Mouse (Mus musculus): ENCODE results near the gene Dnm3.

Gene Dnm3

DNA sequence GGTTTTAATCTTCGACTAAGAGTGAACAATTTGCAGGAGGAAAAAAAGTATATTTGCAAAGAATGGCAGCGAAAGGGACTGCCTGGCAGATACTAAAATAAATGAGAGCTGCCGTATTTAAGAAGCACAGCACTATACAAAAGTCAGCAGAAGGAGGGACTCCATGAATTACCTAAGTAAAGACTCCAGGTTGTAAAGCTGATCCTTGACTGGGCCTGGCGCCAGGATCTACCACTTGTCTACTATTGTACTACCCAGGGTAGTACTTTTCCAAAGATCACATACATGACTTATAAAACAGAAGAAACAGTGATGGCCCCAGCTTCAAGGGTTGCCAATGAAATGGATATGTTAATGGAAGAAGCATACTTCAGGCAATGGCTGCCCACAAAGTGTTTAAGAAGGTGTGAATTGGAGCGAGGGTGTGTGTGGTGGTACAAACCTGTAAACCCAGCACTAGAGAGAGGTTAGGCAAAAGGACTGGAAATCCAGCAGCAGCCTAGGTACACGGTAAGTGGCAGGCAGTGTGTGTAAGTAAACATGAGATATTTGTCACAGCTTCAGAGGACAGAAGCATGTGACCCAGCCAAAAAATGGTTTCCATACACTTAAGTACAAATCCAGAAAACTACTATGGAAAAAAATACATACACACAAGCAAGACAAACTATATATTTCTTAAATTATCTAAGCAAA, 220.8 kb downstream of the Dnm3 start:
- no peak for DNase-seq (ENCODE audit: extremely low read depth, low read depth, low spot score)

DNA sequence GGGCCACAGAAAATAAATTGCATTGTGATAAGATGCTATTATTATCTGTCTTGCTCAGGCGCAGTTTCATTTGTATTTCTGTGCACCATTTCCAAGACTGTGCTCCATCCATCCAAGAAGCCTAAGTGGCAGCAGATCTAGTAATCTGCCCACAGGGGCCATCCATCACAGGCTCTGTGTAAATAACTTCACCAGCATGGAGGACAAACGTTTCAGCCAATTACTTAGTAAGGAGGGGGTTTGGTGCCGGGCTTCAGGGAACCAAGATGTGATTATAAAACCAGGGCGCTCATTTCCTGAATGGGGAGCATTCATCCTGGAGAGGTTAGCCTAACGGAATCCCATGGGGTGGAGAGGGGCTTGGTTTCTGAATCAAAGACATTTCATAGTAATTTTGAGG, 222.9 kb downstream of the Dnm3 start:
- DNase-seq (ENCODE audit: extremely low read depth, low read depth, low spot score), result no peak

DNA sequence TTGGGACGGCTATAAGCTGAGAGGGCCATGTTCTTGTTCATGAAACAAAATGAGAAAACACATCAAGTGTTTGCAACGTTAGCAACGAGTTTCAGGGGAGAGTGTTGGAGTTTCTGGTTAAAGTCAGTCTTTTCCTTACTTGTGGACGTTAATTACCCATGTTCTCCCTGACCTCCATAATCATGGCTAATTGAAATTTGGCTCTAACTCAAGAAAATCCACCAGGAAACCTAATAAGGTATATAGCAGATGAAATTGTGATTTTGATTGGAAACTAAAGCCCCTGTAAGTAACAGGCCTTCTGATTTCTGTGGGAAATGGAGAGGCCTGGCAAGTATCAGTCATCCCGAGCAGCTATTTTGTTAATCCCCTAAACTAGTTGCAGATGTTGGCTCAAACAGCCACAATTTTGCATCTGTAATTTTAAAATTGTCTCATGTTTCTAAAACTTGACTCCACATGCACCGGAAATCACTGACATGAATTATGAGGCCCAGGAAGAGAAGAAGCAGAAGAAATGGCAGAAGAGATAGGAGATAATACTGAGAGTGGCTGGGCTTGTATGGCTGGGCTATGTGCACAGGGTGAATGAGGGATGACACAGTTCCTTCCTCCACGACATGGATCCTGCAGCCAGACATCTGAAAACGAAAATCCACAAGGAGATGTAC, 223.7 kb downstream of the Dnm3 start:
- DNase-seq (ENCODE audit: extremely low read depth, low read depth, low spot score), result no peak

DNA sequence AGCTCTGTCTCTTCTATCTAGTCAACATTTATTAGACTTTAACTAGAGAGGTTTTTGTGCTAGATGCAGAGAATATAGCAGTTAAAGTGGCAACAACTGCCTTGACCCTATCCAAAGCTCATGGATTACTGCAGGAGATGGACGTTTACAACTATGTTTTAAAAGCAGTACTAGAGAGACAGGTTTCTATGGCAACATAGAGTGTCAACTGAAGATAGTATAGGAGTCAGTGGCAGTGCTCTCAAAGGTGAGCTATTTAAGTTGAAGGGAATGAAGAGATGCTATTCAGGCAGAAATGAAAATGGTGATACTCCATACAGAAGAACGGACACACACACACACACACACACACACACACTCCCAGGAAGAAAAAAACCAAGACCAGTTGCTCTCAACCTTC, 225.0 kb downstream of the Dnm3 start:
- DNase-seq (ENCODE audit: extremely low read depth, low read depth, low spot score), result no peak

DNA sequence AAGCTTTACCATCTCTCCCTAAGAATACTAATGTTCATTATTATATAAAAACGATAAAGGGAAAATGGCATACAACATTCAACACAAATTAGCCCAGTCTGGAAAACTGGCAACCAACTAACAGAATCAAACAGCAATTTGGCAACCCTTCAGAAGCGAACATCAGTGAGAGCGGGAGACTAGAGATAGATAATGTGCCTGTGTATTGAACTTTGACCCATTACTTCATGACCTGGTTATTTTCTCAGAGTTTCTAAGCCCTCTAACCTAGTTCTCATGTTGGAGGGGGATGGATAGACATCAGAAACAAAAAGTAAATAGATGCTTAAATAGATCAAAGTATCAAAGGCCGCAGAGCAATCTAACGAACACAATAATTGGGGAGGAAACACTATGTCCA, 230.6 kb downstream of the Dnm3 start:
- no peak for DNase-seq (ENCODE audit: extremely low read depth, low read depth, low spot score)

DNA sequence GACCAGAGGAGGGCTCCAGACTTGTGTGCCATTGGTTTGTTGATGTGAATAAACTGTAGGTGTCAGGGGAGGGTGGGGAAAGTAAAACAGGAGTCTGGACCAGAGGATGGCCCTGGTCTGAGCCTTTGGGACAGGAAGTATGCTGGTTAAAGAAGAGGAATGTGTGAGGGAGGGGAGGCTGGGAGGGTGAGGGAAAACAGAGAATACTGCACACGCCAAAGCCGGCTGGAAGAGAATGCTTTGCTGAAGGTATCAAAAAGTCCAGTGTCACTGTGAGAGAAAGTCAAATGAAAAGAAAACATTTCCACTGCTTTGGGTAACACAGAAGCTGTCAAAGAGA, 234.2 kb downstream of the Dnm3 start:
- DNase-seq (ENCODE audit: extremely low read depth, low read depth, low spot score), result no peak

DNA sequence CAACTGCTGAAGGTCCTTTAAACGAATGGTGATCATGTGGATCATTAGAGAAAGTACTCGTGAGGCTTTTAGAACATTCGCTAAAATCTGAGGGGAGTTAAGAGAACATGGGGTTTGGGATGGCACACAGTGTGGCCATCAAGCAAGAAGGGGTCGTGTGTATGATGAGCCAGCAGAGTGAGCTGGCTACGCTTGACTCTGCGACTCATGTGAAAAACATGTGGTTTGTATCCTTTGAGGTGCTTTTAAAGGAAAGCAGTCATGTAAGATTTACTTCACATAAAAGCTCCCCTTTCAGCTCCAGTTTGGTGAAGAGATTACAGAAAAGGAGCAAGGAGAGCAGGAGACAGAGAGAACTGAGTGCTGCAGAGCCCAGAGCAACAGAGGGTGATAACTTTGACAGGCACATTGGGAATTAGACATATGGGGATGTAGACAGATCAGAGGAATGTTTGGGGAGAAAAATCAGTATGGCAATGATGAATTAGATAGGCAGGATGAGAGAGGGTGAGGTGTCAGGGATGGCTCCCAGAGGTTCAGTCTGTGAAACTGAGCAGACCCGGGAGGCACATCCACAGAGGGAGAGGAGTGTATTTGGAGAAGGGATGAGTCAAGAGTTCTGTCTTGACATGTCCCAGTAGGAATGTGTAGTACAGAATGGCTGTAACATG, 234.7 kb downstream of the Dnm3 start:
- no peak for DNase-seq (ENCODE audit: extremely low read depth, low read depth, low spot score)

DNA sequence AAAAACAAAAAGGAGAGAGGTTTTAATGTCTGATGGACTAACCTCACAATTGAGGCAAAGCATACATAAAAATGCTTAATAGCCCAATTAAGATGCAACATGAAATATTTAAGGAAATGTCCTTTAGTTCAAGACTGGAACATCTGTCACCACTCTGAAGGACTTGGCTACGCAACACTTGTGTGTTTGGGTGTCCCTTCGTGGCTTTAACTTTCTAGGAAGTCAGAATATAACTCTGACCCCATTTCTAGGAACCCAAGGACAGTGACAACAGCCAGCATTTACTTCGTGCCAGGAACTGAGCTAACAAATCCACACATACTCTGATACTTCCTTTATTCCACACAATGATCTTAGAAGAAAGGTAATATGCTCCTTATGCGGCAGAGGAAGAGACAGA, 237.1 kb downstream of the Dnm3 start:
- DNase-seq (ENCODE audit: extremely low read depth, low read depth, low spot score), result no peak

DNA sequence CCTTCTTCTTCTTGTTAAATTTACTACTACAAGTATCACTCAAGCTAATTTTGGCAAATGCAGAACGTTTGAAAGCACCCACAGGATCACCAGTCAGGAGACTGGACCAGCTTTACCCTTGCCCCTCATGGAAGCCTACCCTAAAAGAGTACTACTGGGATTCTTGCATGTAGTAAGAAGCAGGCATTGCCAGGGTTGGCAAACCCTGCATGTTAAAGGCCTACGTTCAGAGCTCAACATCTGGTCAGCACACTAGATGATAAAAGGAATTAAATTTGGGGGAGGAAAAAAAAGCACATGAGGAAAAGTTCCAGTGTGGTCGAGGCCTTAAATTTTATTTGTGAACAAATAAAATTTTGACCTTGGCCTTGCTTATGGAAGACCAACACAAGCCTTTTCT, 239.2 kb downstream of the Dnm3 start:
- DNase-seq (ENCODE audit: extremely low read depth, low read depth, low spot score), result no peak

DNA sequence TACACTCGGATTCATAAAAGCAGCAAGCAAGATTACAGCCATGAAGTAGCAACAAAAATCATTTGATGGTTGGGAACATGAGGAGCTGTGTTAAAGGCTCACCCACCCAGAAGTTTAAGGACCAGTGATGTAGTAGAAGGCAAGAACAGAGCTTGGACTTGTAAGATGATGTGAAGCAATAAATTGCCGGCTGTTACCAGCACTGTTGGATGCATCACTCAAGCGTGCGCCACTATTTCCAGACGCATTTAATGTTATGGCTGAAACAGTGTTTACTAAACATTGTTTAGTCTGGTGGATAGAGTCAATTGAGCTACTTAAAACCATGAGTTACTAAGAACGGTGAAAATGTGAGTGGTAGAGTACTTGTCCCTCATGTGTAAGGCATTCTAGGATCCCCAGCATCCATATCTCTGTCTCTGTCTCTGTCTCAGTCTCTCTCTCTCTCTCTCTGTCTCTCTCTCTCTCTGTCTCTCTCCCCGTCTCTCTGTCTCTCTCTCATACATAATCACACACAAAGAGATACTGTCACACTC, 241.1 kb downstream of the Dnm3 start:
- DNase-seq (ENCODE audit: extremely low read depth, low read depth, low spot score), result no peak

DNA sequence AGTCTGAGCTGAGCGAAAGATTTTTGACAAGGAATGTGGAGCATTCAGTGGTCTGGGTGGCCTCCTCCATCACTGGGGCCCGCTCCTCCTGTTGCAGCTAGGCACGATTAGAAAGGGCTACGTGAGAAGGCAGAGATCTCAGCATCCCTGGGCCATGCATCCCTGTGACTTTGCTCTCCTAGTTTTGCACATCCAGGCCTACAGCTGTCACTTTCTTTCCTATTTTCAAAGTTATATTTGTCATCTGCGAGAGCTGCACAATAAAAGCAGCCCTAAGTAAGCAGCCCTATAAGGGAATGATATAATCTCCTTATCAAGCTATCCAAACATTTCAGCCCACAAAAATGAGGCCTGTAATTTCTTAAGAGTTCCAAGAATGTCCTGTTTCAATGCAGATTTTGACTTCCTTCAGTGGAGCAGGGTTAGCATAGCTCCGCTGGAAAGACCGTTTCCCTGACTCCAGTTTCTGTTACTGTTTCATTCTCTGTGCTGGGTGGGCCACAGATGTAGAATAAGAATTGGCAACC, 252.2 kb downstream of the Dnm3 start:
- no peak for DNase-seq (ENCODE audit: extremely low read depth, low read depth, low spot score)

DNA sequence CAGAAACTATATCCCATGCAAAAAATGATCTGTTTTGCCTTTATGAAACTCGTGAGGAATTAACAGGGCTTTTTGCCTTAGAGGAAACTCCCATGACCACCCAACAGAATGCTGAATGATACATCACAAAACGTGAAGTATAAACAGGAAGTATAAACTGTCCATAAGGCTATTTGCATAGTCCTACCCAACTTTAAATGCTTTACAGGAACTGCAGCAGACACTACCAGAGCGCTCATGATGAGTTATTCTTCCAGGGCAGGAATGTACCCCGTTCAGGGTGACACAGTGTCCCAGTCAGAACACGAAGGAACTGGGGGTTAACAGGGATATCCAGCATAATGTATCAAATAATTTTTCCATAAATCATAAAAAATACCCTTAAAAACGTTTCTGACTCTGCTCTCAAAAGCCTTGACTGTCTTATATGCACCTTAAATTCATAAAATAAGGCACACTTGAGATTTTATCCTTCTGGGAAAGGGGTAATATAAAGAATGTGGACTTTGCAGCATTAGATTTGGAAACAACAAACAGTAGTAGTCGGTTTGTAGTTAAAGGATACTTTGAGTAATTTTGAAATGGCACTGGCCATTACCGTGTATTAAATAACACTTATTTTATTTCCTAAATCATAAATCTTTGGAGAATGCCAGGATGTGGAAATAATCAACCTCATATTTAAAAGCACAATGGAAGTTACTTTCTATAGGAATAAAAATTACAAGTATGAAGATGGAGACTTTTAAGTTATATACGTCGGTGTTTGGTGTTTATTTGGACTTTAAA, 252.8 kb downstream of the Dnm3 start:
- DNase-seq (ENCODE audit: extremely low read depth, low read depth, low spot score), result no peak

DNA sequence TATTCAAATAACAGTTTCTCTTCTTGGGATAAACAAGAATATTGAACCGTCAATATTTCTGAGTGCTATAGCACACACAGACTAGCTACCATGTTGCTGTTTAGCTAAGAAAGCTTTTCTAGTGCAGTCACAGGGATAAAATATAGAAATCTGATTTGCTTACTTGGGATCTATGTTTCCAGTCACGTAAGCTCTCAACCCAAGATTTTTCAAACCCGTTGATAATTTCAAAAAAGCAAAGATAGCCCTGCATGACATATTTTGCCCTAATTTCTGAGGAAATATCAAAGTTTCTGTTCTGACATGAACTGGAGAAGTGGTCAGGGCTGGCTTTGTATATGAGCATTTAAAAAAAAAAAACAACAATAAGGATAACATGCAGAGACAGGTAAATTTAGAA, 253.8 kb downstream of the Dnm3 start:
- no peak for DNase-seq (ENCODE audit: extremely low read depth, low read depth, low spot score)

DNA sequence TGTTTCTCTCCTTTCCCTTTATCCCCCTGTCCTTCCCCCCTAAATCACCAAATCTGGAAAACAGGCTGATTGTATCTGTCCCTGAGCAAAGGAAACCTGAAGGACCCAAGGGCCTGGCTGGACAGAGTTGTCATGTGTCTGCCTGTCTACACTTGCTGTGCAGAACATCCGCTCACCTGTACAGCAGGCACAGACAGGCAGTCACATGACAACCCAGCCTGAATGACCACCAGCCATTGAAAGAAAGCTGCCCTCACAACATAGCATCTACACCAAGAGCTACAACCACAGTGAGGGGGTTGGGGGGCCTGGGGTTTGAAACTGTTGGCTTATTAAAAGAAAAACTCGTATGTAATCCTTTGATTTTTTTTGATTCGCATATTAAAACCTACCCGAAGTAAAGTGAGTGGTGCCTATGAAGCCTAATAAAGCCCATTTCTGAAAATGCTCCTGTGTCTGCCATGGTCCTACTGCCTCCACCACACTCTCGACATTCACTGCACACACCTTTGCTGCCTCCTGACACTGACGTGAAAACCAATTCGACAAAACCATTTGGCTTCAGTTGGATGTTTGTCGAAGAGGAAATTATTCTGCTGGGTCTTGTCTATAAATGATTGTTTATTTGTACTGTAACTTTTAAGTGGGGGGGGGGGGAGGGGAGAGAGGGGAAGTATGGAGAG, 254.4 kb downstream of the Dnm3 start:
- DNase-seq (ENCODE audit: extremely low read depth, low read depth, low spot score), result no peak

DNA sequence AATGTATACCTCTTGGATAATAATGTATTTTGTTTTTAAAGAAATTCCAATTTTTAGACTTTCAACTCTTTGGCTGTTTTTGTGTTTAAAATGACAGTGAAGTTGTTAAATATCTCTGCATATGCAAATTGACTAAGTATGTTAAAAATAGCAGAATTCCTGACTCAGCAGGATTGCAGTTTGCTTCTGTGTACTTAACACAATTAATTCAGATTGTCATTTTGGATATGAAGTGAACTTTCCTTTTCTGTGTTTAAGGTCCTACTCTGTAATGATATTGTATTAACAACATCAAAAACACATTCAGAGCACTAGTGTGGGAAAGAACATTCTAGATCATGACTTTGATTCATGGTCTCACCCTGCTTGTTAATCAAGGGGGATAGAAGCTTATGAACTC, 255.5 kb downstream of the Dnm3 start:
- DNase-seq (ENCODE audit: extremely low read depth, low read depth, low spot score), result no peak

DNA sequence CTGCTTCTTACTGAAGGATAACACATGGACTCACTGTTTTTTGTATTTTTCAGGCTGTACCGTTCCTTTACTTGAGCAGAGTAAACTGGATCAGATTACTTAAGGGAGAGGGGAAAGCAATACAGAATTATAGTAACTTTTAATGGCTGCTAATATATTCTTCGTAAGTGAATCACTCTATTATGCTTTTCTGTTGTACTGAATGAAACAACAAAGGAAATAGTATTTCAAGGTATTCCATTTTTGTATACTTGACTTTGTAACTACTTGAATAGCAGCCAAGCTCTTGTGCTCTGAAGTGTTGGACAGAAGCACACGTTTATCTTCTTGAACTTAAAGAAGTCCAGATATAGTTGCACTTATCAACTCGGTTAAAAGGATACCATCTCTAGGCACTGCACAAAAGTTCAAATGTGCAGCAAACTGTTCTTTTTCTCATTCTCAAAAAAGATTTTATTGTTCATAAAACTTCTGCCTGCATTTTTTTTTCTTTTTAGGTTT, 256.0 kb downstream of the Dnm3 start:
- DNase-seq (ENCODE audit: extremely low read depth, low read depth, low spot score), result no peak

DNA sequence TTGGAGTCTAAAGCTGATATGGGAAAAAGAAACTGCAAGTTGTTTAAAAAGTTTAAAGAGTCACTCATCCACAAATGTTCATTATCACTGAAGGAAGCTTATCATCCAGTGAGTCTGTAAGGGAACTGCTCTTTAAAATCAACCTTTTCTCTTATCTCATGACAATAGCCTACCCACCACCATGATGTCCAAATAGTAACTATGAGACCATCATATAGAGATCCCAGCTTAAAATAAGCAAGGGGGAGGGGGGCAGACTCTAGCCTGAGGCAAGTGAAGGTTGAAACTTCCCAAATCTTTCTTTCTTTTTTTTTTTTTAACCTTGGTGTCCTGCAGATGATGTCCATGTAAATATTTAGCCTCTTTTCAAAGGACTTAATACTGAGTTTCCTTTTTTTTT, 256.9 kb downstream of the Dnm3 start:
- no peak for DNase-seq (ENCODE audit: extremely low read depth, low read depth, low spot score)

DNA sequence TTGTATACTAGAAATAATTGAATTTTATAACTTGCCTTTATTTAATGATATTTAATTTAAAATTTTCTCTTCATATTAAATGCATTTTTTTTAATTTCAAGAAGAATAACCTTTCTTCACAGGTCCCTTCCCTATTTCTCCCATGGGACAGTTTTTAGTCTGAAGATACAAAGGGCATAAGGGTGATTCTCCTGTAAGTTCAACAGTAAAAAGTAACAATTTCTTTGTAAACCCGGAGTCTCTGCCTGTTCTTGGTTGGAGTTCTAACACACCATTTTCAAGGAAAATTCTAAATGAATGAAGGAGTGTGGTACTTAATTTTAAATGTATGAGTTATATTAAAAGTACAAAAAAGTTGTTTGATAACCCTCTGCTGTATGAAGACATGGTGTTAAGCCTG, 258.1 kb downstream of the Dnm3 start:
- DNase-seq (ENCODE audit: extremely low read depth, low read depth, low spot score), result no peak

DNA sequence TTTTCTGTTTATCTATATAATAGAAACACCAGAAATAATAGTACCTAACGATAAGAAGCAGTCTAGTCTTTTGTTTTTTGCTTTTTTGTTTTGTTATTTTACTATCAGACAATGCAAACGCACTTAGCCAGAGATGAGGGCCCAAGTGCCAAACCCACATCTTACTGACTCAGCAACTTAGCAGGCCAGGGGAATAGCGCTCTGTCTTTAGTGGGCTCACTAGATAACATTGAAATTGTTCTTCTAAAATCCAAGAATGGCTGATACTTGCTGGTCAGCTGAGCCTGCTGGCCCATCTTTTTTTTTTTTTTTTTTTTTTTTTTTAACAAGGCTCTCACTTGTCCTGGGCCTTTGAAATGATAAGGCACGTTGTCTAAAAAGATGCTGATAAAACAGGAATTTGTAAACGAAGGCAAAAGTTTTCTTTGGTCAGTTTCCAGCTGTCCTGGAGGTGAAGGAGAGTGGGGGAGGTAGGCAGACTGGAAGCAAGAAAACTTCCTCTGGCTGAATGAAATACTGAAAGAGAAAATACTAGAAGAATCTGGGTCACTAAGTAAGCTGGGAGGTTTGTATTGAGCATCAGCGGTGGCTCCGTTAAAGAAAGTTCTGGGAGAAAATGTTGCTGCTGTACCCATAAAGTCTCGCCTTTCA, 259.2 kb downstream of the Dnm3 start:
- no peak for DNase-seq (ENCODE audit: extremely low read depth, low read depth, low spot score)

DNA sequence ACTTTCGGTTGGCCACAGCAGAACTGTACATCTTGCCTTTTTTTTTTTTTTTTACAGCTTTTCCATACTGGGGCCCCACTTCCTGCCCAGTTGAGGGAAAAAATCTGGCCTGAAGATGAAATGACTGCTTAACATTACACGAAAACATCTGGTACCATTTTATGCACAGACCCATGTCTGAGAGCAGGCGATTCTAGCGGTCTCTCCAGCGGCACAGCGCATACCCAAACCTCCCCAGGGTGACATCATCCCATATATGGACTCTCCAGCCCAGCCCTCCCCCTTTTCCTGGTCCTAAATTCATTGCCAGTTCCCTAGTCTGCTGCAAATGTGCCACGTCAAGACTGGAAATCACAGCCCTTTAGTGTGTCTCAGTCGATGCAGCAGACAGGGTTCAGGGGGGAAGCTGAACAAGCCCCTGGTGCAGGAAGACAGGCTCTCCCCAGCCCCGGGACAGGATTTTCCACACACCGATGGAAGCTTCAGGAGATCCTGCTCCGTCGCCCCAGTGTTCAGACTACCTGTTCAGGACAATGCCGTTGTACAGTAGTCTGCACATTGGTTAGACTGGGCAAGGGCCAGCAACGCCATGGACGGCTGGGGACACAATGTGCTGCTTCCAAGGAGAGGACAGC, 260.4 kb downstream of the Dnm3 start:
- DNase-seq (ENCODE audit: extremely low read depth, low read depth, low spot score), result no peak

Measured in fat pad, adult 2 months (tissue).